Mouse (Mus musculus): Measurements from ENCODE around the gene Met. TPM values are rescaled to one million over a fixed set of nuclear protein-coding genes. Genes with fewer than 3 reads are reported as not detected.

Met gene
- polyA plus RNA-seq, 1 experiment from 2014 or later = 2.1 TPM

- Histone ChIP-seq H3K27me3 (ENCODE audit: control insufficient read depth, insufficient read depth, low read length) (no peaks in the 10 kb centered on the region), H3K4me3 (ENCODE audit: low read depth, low read length) (no peak overlapping the region), H3K36me3 (ENCODE audit: control insufficient read depth, insufficient read depth, low read length) (no peaks in the 10 kb centered on the region), H3K4me1 (ENCODE audit: control insufficient read depth, insufficient read depth, low read length) (no peaks in the 10 kb centered on the region; the same call in 1 of the 2 replicates), H3K27ac (ENCODE audit: low read depth, low read length) (no peak overlapping the region), H3K9me3 (replicated peaks; ENCODE audit: control insufficient read depth, low read length) (no peaks in the 10 kb centered on the region), H3K9ac (ENCODE audit: low read depth, low read length) (no peak overlapping the region), H3K4me2 (no peak overlapping the region)
- 79% methylated on average over 11 of the region's 11 CpGs for WGBS (ENCODE audit: insufficient replicate concordance)
- ATAC-seq (replicated peaks; ENCODE audit: insufficient number of reproducible peaks, low FRiP score, low TSS enrichment) = no peak
These were observed 105.2 kb downstream of the Met start for GRCm38 (mm10) chr6:17568702-17569352.

GRCm38 (mm10) chr6:17573227-17573626 lies 109.6 kb downstream of the Met start:
- H3K27me3 ChIP-seq (ENCODE audit: control insufficient read depth, insufficient read depth, low read length) = no peaks in the 10 kb centered on the region
- no peak overlapping the region for H3K9ac ChIP-seq (ENCODE audit: low read depth, low read length)
- no peak overlapping the region for H3K4me3 ChIP-seq (ENCODE audit: low read depth, low read length)
- no peak for ATAC-seq (replicated peaks; ENCODE audit: insufficient number of reproducible peaks, low FRiP score, low TSS enrichment)
- no peaks in the 10 kb centered on the region; the same call in 1 of the 2 replicates for H3K4me1 ChIP-seq (ENCODE audit: control insufficient read depth, insufficient read depth, low read length)
- H3K9me3 ChIP-seq (replicated peaks; ENCODE audit: control insufficient read depth, low read length) = no peaks in the 10 kb centered on the region
- WGBS (ENCODE audit: insufficient replicate concordance) = 58% methylated on average over 5 of the region's 5 CpGs
- H3K36me3 ChIP-seq (ENCODE audit: control insufficient read depth, insufficient read depth, low read length) = no peaks in the 10 kb centered on the region
- H3K27ac ChIP-seq (ENCODE audit: low read depth, low read length) = no peak overlapping the region
- no peak overlapping the region for H3K4me2 ChIP-seq

GRCm38 (mm10) chr6:17573732-17574131 lies 110.1 kb downstream of the Met start:
- no peaks in the 10 kb centered on the region for H3K9me3 ChIP-seq (replicated peaks; ENCODE audit: control insufficient read depth, low read length)
- H3K4me2 ChIP-seq = no peak overlapping the region
- no peak overlapping the region for H3K4me3 ChIP-seq (ENCODE audit: low read depth, low read length)
- no peaks in the 10 kb centered on the region for H3K27me3 ChIP-seq (ENCODE audit: control insufficient read depth, insufficient read depth, low read length)
- H3K27ac ChIP-seq (ENCODE audit: low read depth, low read length) = no peak overlapping the region
- ATAC-seq (replicated peaks; ENCODE audit: insufficient number of reproducible peaks, low FRiP score, low TSS enrichment) = no peak
- no peak overlapping the region for H3K9ac ChIP-seq (ENCODE audit: low read depth, low read length)
- H3K4me1 ChIP-seq (ENCODE audit: control insufficient read depth, insufficient read depth, low read length) = no peaks in the 10 kb centered on the region; the same call in 1 of the 2 replicates
- WGBS (ENCODE audit: insufficient replicate concordance) = 86% methylated on average over 2 of the region's 2 CpGs
- H3K36me3 ChIP-seq (ENCODE audit: control insufficient read depth, insufficient read depth, low read length) = no peaks in the 10 kb centered on the region

- H3K4me3 ChIP-seq (ENCODE audit: low read depth, low read length) = no peak overlapping the region
- H3K4me2 ChIP-seq = no peak overlapping the region
- no peaks in the 10 kb centered on the region for H3K4me1 ChIP-seq (ENCODE audit: control insufficient read depth, insufficient read depth, low read length)
- WGBS (ENCODE audit: insufficient replicate concordance) = 29% methylated on average over 3 of the region's 3 CpGs
- no peaks in the 10 kb centered on the region for H3K27me3 ChIP-seq (ENCODE audit: control insufficient read depth, insufficient read depth, low read length)
- H3K9me3 ChIP-seq (replicated peaks; ENCODE audit: control insufficient read depth, low read length) = no peaks in the 10 kb centered on the region
- no peak for ATAC-seq (replicated peaks; ENCODE audit: insufficient number of reproducible peaks, low FRiP score, low TSS enrichment)
- no peaks in the 10 kb centered on the region for H3K36me3 ChIP-seq (ENCODE audit: control insufficient read depth, insufficient read depth, low read length)
- no peak overlapping the region for H3K9ac ChIP-seq (ENCODE audit: low read depth, low read length)
- H3K27ac ChIP-seq (ENCODE audit: low read depth, low read length) = no peak overlapping the region
These were observed 114.6 kb downstream of the Met start for GRCm38 (mm10) chr6:17578092-17578760.

GRCm38 (mm10) chr6:17580349-17580748 lies 116.7 kb downstream of the Met start:
- WGBS (ENCODE audit: insufficient replicate concordance) = 94% methylated on average over 3 of the region's 3 CpGs
- no peaks in the 10 kb centered on the region for H3K36me3 ChIP-seq (ENCODE audit: control insufficient read depth, insufficient read depth, low read length)

GRCm38 (mm10) chr6:17583982-17584381 lies 120.4 kb downstream of the Met start:
- peak overlapping the region; percentile 27 for H3K4me2 ChIP-seq
- H3K4me3 ChIP-seq (ENCODE audit: low read depth, low read length) = no peak overlapping the region
- ATAC-seq (replicated peaks; ENCODE audit: insufficient number of reproducible peaks, low FRiP score, low TSS enrichment) = no peak
- 33% methylated on average over 13 of the region's 13 CpGs for WGBS (ENCODE audit: insufficient replicate concordance)
- peaks cover under 1% of the 10 kb centered on the region; the same call in 1 of the 2 replicates for H3K27me3 ChIP-seq (ENCODE audit: control insufficient read depth, insufficient read depth, low read length)
- H3K36me3 ChIP-seq (ENCODE audit: control insufficient read depth, insufficient read depth, low read length) = no peaks in the 10 kb centered on the region
- no peak overlapping the region for H3K27ac ChIP-seq (ENCODE audit: low read depth, low read length)
- no peaks in the 10 kb centered on the region for H3K4me1 ChIP-seq (ENCODE audit: control insufficient read depth, insufficient read depth, low read length)
- H3K9me3 ChIP-seq (replicated peaks; ENCODE audit: control insufficient read depth, low read length) = no peaks in the 10 kb centered on the region
- H3K9ac ChIP-seq (ENCODE audit: low read depth, low read length) = no peak overlapping the region

More at GRCm38 (mm10) chr6:17580349-17580748, 116.7 kb downstream of the Met start:
- Histone ChIP-seq H3K9ac (ENCODE audit: low read depth, low read length) (no peak overlapping the region), H3K4me3 (ENCODE audit: low read depth, low read length) (no peak overlapping the region), H3K27me3 (ENCODE audit: control insufficient read depth, insufficient read depth, low read length) (no peaks in the 10 kb centered on the region), H3K4me2 (no peak overlapping the region), H3K4me1 (ENCODE audit: control insufficient read depth, insufficient read depth, low read length) (no peaks in the 10 kb centered on the region), H3K9me3 (replicated peaks; ENCODE audit: control insufficient read depth, low read length) (no peaks in the 10 kb centered on the region), H3K27ac (ENCODE audit: low read depth, low read length) (no peak overlapping the region)
- ATAC-seq (replicated peaks; ENCODE audit: insufficient number of reproducible peaks, low FRiP score, low TSS enrichment) = no peak

GRCm38 (mm10) chr6:17589049-17589952 lies 125.7 kb downstream of the Met start:
- no peak for ATAC-seq (replicated peaks; ENCODE audit: insufficient number of reproducible peaks, low FRiP score, low TSS enrichment)

GRCm38 (mm10) chr6:17589953-17590627 lies 126.5 kb downstream of the Met start:
- WGBS (ENCODE audit: insufficient replicate concordance) = 46% methylated on average over 8 of the region's 8 CpGs
- ATAC-seq (replicated peaks; ENCODE audit: insufficient number of reproducible peaks, low FRiP score, low TSS enrichment) = no peak

More at GRCm38 (mm10) chr6:17589049-17589952, 125.7 kb downstream of the Met start:
- no peaks in the 10 kb centered on the region for H3K4me1 ChIP-seq (ENCODE audit: control insufficient read depth, insufficient read depth, low read length)
- no peaks in the 10 kb centered on the region; the same call in 1 of the 2 replicates for H3K9me3 ChIP-seq (replicated peaks; ENCODE audit: control insufficient read depth, low read length)
- H3K4me2 ChIP-seq = no peak overlapping the region
- no peak overlapping the region for H3K27ac ChIP-seq (ENCODE audit: low read depth, low read length)
- 35% methylated on average over 16 of the region's 16 CpGs for WGBS (ENCODE audit: insufficient replicate concordance)
- H3K27me3 ChIP-seq (ENCODE audit: control insufficient read depth, insufficient read depth, low read length) = peaks cover 2% of the 10 kb centered on the region; the same call in 1 of the 2 replicates
- no peaks in the 10 kb centered on the region for H3K36me3 ChIP-seq (ENCODE audit: control insufficient read depth, insufficient read depth, low read length)
- no peak overlapping the region for H3K4me3 ChIP-seq (ENCODE audit: low read depth, low read length)
- no peak overlapping the region for H3K9ac ChIP-seq (ENCODE audit: low read depth, low read length)

More at GRCm38 (mm10) chr6:17589953-17590627, 126.5 kb downstream of the Met start:
- H3K27me3 ChIP-seq (ENCODE audit: control insufficient read depth, insufficient read depth, low read length) = peaks cover 2% of the 10 kb centered on the region; the same call in 1 of the 2 replicates
- no peaks in the 10 kb centered on the region for H3K36me3 ChIP-seq (ENCODE audit: control insufficient read depth, insufficient read depth, low read length)
- no peaks in the 10 kb centered on the region for H3K4me1 ChIP-seq (ENCODE audit: control insufficient read depth, insufficient read depth, low read length)
- no peaks in the 10 kb centered on the region; the same call in 1 of the 2 replicates for H3K9me3 ChIP-seq (replicated peaks; ENCODE audit: control insufficient read depth, low read length)
- no peak overlapping the region for H3K27ac ChIP-seq (ENCODE audit: low read depth, low read length)
- no peak overlapping the region for H3K4me3 ChIP-seq (ENCODE audit: low read depth, low read length)
- H3K4me2 ChIP-seq = no peak overlapping the region
- H3K9ac ChIP-seq (ENCODE audit: low read depth, low read length) = no peak overlapping the region

Data from heart, embryonic 11.5 days (tissue).